Mouse (Mus musculus) heart, adult 2 months (tissue): ENCODE results near the gene Ado. TPM values are rescaled to one million over a fixed set of nuclear protein-coding genes. Genes with fewer than 3 reads are reported as not detected.

Source experiments
- DNase-seq, 2 experiments: peaks; one replicate each; pipeline ENCODE4 v3.0.0; 2021
- H3K27ac ChIP-seq: fragments of 200-600 bp; 2 replicates; pipeline ENCODE4 v1.8.1; 2022
- H3K27me3 ChIP-seq: fragments of 200-500 bp; 2 replicates; pipeline ENCODE4 v1.6.1; 2012; ENCODE audit warnings: mild to moderate bottlenecking, low read length, inconsistent platforms, mixed read lengths; ENCODE audit not compliant: control insufficient read depth, insufficient read depth
- H3K36me3 ChIP-seq: fragments of 200-500 bp; 2 replicates; pipeline ENCODE4 v1.6.1; 2012; ENCODE audit warnings: low read length, inconsistent platforms; ENCODE audit not compliant: control insufficient read depth, insufficient read depth
- H3K4me1 ChIP-seq: fragments of 200-500 bp; 2 replicates; pipeline ENCODE4 v1.6.1; 2011; ENCODE audit warnings: low read length; ENCODE audit not compliant: control insufficient read depth, insufficient read depth
- H3K4me3 ChIP-seq: fragments of 200-600 bp; 2 replicates; pipeline ENCODE4 v1.8.1; 2022
- H3K79me2 ChIP-seq: fragments of 200-500 bp; replicated peaks from 2 replicates; pipeline ENCODE4 v1.6.1; 2012; ENCODE audit warnings: mild to moderate bottlenecking, inconsistent platforms, low read length, moderate library complexity, mixed read lengths; ENCODE audit not compliant: control insufficient read depth, insufficient read depth
- H3K9ac ChIP-seq: fragments of 200-500 bp; 2 replicates; pipeline ENCODE4 v1.6.1; 2012; ENCODE audit warnings: low read depth, mild to moderate bottlenecking, control low read depth, inconsistent platforms, low read length, mixed read lengths
- CTCF ChIP-seq: fragments of 200-600 bp; IDR thresholded peaks from 2 replicates; pipeline ENCODE4 v1.8.1; 2022; ENCODE audit warnings: antibody characterized with exemption, mild to moderate bottlenecking, moderate library complexity
- EP300 ChIP-seq: fragments of 200-500 bp; IDR thresholded peaks from 2 replicates; pipeline ENCODE4 v1.6.1; 2011; ENCODE audit warnings: low read depth, low read length, control low read depth; ENCODE audit not compliant: insufficient read depth
- POLR2A ChIP-seq: fragments of 200-500 bp; IDR thresholded peaks from 2 replicates; pipeline ENCODE4 v1.6.1; 2011; ENCODE audit warnings: mild to moderate bottlenecking, low read depth, low read length, control low read depth; ENCODE audit not compliant: insufficient read depth
- WGBS: fragments of 180-500 bp; shearing (Covaris S2); methylation state at CpG from one replicate; pipeline ENCODE4 v1.1.7; 2018; 5-methylcytosine and 5-hydroxymethylcytosine counted together
- intact Hi-C: fragments of 180-260 bp; cut with DNase I; formaldehyde crosslinking; loops from one replicate; pipeline ENCODE4 v1.15.1; 2025
- polyA plus RNA-seq: library from polyadenylated mRNA; depleted of rRNA; stranded (reverse); fragments of >200 nt; gene quantifications from 2 replicates; pipeline ENCODE4 v1.2.3, GENCODE M21; 2012; rRNA removed
- total RNA-seq, 2 experiments: library from RNA; stranded (reverse); gene quantifications; 2 replicates each; pipeline ENCODE4 v1.2.3; 2021

Gene Ado
- total and polyA plus RNA-seq, 3 experiments = 6.3 to 17.7 (median 17.3) TPM

GRCm38 (mm10) chr10:67497144-67497892 lies 51.4 kb downstream of the Ado start:
- 78% methylated on average over 15 of the region's 15 CpGs for WGBS
- intact Hi-C loops = no loop called here
- H3K4me1 ChIP-seq = no peaks in the 10 kb centered on the region

More at GRCm38 (mm10) chr10:67497144-67497892, 51.4 kb downstream of the Ado start:
- DNase-seq = no peak
- Histone ChIP-seq H3K27ac (no peak overlapping the region), H3K9ac (no peak overlapping the region), H3K27me3 (no peaks in the 10 kb centered on the region), H3K79me2 (no peaks in the 10 kb centered on the region), H3K36me3 (no peaks in the 10 kb centered on the region), H3K4me3 (no peak overlapping the region)
- TF ChIP-seq EP300 = no peak
- no peak for TF ChIP-seq POLR2A
- TF ChIP-seq CTCF = no peak

Other genes with a start within 250 kb of the Ado start
- gene Egr2, start 13.5 kb downstream of the Ado start, total RNA-seq = under 1 TPM; 0.32 to 0.84 TPM
- gene Egr2, start 13.5 kb downstream of the Ado start, polyA plus RNA-seq = 2.7 and 2.8 TPM in 2 replicates